In the genomic region with DNA sequence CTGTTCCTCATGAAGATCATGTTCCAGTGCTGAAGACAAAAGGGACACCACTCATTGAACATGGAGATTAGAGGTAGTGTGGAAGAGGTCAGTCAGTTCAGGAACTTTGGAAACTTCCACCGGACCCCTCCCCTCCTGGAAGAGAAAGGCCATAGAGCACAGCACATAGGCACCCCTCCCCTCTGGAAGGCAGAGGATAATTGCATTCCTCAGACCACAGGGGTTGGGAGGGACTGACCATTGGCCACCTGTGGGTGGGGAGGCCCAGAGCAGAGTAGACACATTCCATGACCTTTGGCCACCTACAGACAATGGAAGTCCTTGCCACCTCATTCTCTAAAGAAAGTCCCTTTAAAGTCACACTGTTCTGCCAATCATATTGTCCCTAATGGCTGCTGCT, we compare ENCODE assay signal across 17 mouse cellular contexts.
DNase-seq lines count a peak whose midpoint lies in the region; ATAC-seq lines count a peak whose summit lies in the region.
"Had no signal": no experiment of that assay in that cellular context is flagged by ENCODE, and none has a peak within 500 bp of the region (broad histone marks: within the 10 kb centered on the region; RNA-seq: fewer than 3 reads in every experiment).

No protein-coding gene starts in this region.

- intact Hi-C loops in heart, postnatal 36 days (cut with DNase I), result no loop called here

- 13% methylated on average over 1 of the region's 1 CpGs for WGBS in hindbrain, embryonic 10.5 days
- WGBS in hindbrain, embryonic 13.5 days, result 6% methylated on average over 1 of the region's 1 CpGs

- H3K4me2 ChIP-seq in hindbrain, embryonic 13.5 days, result no peak overlapping the region
- H3K4me2 ChIP-seq: heart, embryonic 11.5 days; liver, embryonic 12.5 days; lung, embryonic 15.5 days had no signal

- no peaks in the 10 kb centered on the region for H3K36me3 ChIP-seq in hindbrain, embryonic 10.5 days
- no peaks in the 10 kb centered on the region for H3K36me3 ChIP-seq in hindbrain, embryonic 13.5 days
- H3K36me3 ChIP-seq: limb, embryonic 10.5 days; liver, embryonic 12.5 days; lung, embryonic 15.5 days had no signal

- H3K9ac ChIP-seq in hindbrain, embryonic 13.5 days, result no peak overlapping the region
- H3K9ac ChIP-seq: liver, embryonic 12.5 days; lung, embryonic 15.5 days had no signal

- H3K4me1 ChIP-seq in hindbrain, embryonic 10.5 days (replicated peaks), result peaks cover 11% of the 10 kb centered on the region
- H3K4me1 ChIP-seq in hindbrain, embryonic 13.5 days (replicated peaks), result no peaks in the 10 kb centered on the region
- H3K4me1 ChIP-seq: liver, embryonic 12.5 days; lung, embryonic 15.5 days had no signal

- H3K27me3 ChIP-seq in hindbrain, embryonic 10.5 days (ENCODE audit: insufficient read depth, poor library complexity, severe bottlenecking), result no peaks in the 10 kb centered on the region
- no peaks in the 10 kb centered on the region for H3K27me3 ChIP-seq in hindbrain, embryonic 13.5 days
- H3K27me3 ChIP-seq: liver, embryonic 12.5 days; lung, embryonic 15.5 days; Patski had no signal

- H3K9me3 ChIP-seq in hindbrain, embryonic 10.5 days, result no peaks in the 10 kb centered on the region
- no peaks in the 10 kb centered on the region for H3K9me3 ChIP-seq in hindbrain, embryonic 13.5 days
- H3K9me3 ChIP-seq: limb, embryonic 10.5 days; liver, embryonic 12.5 days; lung, embryonic 15.5 days had no signal

- no peak overlapping the region for H3K27ac ChIP-seq in hindbrain, embryonic 10.5 days
- H3K27ac ChIP-seq in hindbrain, embryonic 13.5 days, result no peak overlapping the region
- H3K27ac ChIP-seq: limb, embryonic 10.5 days; liver, embryonic 12.5 days; lung, embryonic 15.5 days had no signal

- H3K4me3 ChIP-seq in hindbrain, embryonic 10.5 days, result no peak overlapping the region
- H3K4me3 ChIP-seq in hindbrain, embryonic 13.5 days, result no peak overlapping the region
- H3K4me3 ChIP-seq: limb, embryonic 10.5 days; liver, embryonic 12.5 days; lung, embryonic 15.5 days had no signal

- ATAC-seq in hindbrain, embryonic 13.5 days (ENCODE audit: low FRiP score), result no peak
- ATAC-seq: liver, embryonic 12.5 days; Patski had no signal

- peak; percentile 35 for DNase-seq in hindbrain, embryonic 10.5 days (ENCODE audit: low spot score)
- DNase-seq in R1 (ENCODE audit: low read depth, low spot score), result peak; percentile 3
- DNase-seq in kidney, adult 18-20 months, result peak; percentile 23
- DNase-seq in kidney, postnatal 25 days, result peak; percentile 44 to 57
- no peak for DNase-seq in urinary bladder, adult 18-20 months (ENCODE audit: low spot score in 2 of 2)
- no peak for DNase-seq in heart, postnatal 36 days
- DNase-seq in cerebellum, postnatal 10 days, result no peak
- DNase-seq: cerebellum, adult 11 months; gastrocnemius, postnatal 25 days; midbrain, embryonic 14.5 days; right cerebral cortex, postnatal 25 days had no signal

Comparison
In these comparisons a context has a peak if more than half of its experiments do, and no peak if none do; other contexts are left out.
1. DNase-seq: peak in hindbrain, embryonic 10.5 days (single experiment), R1 (single experiment), kidney, adult 18-20 months (single experiment) and kidney, postnatal 25 days (2 of 2); none in urinary bladder, adult 18-20 months (0 of 2), heart, postnatal 36 days (0 of 2) and cerebellum, postnatal 10 days (0 of 2).